Mouse (Mus musculus) left cerebral cortex, postnatal 36 days (tissue): ENCODE data around the gene Vwa8. TPM values are rescaled to one million over a fixed set of nuclear protein-coding genes. Genes with fewer than 3 reads are reported as not detected.
A peak's percentile ranks its signal among the peaks of the same experiment; 100 is the strongest.
"Not testable (repeated sequence)": the region's sequence is repeated elsewhere in the genome, so short reads cannot be mapped to it uniquely, and the experiment has no call there.

ENCODE experiments used
- DNase-seq, 2 experiments: peaks; one replicate each; pipeline ENCODE4 v3.0.0; 2021 to 2022; ENCODE audit warnings: low spot score in 2 of 2, mixed read lengths in 1 of 2
- intact Hi-C: fragments of 180-260 bp; cut with DNase I; formaldehyde crosslinking; loops from one replicate; pipeline ENCODE4 v1.15.1; 2025
- total RNA-seq, 2 experiments: library from RNA; stranded (reverse); gene quantifications; 2 replicates each; pipeline ENCODE4 v1.2.3; 2021

The Vwa8 gene
- total RNA-seq, 2 experiments from 2014 or later, result 29.5 to 30.2 TPM

DNA sequence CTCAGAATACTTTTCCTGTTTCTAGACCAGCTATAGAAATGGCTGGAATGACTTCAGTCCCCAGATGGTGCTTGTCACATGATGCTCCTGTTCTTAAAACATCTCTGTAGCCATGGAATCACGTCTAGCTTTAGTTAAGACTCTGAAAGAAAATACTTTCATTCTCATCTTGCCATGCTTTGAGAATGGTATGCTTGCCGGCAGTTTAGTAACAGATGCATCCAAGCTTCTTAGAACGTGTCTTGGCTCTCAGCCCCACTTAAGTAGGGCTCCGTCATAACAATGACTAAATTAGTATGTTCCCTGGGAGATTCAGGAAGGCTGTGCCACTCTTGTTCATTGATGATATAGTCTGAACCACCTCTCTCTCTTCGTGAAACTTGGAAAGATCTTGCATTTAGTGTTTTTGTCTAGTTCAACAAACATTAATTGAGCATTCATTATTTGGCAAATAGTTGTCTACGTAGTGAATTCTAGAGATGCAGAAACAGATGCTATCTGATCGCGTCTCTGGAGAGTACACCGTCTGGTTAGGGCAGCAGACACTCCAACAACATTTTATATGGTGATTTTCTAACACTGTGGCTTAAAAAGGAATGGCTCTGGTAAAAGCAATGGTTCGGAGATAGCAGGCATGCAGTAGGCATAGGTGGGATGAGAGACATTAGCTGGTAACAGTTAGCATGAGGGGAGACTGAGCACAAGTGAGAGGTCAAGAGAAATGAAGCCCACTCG lies 93.1 kb downstream of the Vwa8 start:
- DNase-seq, result peak; percentile 55 to 60
- intact Hi-C loops, result loop anchor here (10.0 kb wide), 2 partner anchors 163 to 207 kb away; partner anchors contain the start of gene Dgkh

DNA sequence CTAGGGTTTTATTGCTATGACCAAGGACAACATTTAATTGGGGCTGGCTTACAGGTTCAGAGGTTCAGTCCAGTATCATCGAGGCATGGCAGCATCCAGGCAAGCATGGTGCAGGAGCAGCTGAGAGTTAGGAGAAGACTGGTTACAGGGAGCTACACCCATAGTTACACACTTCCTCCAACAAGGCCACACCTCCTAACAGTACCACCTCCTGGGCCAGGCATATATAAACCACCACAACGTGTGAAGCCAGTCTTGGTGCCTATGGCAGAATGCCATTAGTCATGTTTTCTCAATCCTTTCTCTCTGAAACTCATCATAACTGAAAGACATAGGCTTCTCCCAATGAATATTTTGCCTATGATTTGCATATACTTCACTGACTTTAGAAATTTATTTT lies 106.9 kb downstream of the Vwa8 start:
- intact Hi-C loops, result no loop called here
- no peak for DNase-seq

DNA sequence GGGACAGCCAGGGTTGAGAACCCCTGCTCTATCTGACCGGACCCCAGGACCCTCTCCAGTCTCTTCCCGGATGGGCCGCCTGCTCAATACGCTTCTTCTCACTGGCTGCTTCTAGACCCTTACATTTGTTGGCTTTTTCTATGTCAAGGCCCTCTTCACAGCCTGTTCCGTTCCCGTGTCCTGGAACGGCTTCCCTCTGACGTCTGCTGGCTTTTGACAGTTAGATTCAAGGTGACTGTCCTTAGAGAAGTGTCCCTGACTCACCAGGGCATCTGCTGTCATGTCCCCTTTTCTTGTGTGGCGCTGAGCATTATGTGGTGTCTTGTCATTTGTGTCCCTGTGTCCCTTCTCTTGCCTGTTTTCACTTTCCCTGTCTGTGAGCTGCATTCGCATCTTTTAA lies 121.8 kb downstream of the Vwa8 start:
- no peak for DNase-seq
- intact Hi-C loops, result no loop called here

DNA sequence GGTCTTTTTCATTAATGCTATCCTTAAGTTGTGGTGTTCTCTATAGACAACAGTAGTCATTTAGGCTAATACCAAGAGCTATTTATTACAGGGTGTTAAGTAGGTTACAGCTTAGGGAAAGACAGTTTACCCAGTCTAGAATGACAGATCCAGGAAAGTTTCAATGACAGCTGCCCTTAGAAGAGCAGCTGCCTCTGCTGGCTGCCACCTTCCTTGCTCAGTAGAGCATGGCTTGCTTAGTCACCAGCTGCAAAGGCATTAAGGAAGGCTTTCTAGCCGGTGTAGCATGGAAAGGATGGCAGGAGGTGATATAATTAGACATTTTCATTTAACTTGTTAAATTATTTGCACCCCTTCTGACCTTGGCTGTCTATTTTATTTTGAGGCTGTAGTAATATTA lies 123.6 kb downstream of the Vwa8 start:
- DNase-seq, result no peak
- intact Hi-C loops, result no loop called here

DNA sequence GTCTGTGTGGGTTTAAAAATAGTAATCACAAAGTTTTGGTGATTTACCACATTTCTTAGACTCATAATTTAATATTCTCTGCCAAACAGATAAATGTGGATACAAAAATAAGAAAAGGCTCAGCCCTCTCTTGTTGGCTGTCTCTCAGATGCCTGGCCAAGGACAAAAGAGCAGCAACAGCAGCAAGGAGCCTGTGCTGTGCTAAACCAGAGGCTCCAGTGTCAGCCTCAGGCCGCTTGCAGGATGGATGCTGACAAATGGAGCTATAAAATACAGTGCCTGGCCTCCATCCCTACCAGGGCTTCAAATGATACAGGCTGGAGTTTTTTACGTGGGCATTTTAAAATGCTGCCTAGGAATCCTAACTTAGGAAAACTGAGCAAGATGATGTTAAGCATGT lies 134.3 kb downstream of the Vwa8 start:
- no peak for DNase-seq
- intact Hi-C loops, result no loop called here

DNA sequence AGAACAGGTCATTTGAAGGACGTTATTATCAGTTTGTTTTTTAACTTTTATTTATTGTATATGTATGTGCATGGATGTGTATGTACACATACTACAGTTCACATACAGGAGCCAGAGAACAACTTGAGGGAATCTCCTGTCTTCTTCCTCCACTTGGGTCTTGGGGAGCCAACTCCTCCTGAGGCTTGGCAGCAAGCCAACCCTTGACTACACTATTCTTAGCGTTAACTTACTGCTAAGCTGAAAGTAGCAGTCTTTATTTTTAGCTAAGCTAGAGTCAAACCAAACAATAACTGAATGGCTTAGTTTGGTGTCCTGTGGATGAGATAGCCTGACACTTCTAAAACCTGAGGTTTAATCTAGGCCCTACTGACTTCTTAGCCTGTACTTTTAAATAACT lies 135.4 kb downstream of the Vwa8 start:
- peak in 1 of 2 experiments; percentile 15 for DNase-seq
- intact Hi-C loops, result no loop called here

DNA sequence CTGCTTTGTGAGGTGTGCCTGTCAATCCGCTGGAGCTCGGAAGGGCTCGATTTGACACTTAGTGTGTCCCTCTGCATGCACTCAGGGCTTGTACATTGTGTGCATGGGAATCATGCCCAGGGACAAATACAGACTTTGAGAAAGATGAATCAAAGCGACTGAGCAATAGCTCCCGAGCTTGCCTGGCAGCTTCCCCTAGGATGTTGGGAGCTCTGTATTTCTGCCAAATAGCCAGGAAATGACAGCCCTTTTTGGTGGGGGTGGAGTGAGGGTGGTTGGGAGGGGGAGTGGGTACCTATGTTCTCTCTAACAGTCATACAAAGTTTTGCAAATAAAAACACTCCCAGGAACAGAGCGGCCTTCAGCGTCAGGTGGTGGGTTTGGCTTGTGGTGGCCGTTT lies 138.7 kb downstream of the Vwa8 start:
- intact Hi-C loops, result no loop called here
- DNase-seq, result peak; percentile 8 to 13

DNA sequence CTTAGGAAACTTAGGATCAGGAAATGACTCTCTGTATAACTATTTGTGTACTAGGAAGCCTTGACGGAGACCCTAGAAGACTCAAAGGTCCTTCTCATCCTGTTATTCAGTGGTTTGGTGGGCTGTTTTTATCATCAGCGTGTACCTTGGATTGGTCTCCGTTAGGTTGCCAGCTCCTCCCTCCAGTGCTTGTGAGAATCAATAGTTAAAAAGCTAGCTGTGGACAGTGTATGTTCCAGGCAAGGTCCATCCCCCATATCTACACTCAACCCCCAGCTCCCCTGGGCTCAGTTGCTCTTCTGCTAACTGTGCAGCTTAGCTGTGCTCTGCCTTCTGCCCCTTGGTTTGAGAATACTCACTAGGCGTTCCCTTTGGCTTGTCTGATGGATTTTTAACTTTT lies 143.6 kb downstream of the Vwa8 start:
- intact Hi-C loops, result no loop called here
- no peak for DNase-seq

DNA sequence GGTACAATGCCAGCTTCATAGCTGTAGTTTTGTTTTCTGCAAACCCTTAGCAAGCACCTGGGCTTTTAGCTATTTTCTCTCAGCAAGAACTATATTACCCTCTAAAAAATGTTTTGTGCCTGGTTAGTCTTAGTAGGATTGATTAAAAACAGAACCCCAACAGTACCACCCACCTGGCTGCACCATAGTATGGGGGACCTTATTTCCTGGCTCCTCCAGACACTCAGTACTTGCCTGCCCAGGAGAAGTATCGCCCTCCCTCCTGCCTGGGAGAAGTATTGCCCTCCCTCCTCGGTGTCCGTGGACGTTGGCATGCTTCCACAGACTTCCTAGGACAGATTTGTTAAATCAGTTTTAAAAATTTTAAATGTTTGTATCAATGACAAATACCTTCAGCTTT lies 144.7 kb downstream of the Vwa8 start:
- DNase-seq, result no peak
- intact Hi-C loops, result no loop called here

DNA sequence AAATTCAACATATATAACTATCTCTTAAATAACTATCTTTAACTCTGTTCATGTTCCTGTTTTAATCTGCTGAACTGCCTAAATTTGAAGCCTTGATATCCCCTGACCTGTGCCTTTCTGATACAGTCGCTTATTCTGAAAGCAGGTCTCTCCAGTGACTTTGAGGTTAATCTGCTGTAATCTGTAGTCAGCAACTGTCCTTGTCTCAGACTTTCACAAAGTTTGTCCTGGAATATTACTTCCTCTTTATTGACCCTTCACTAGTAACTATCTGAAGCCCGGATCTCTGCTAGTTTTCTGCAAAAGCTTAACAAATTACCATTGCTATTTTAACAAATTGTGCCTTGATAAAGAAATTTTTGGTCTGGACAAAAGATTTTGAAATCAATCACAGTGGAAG lies 147.5 kb downstream of the Vwa8 start:
- no peak for DNase-seq
- intact Hi-C loops, result no loop called here

DNA sequence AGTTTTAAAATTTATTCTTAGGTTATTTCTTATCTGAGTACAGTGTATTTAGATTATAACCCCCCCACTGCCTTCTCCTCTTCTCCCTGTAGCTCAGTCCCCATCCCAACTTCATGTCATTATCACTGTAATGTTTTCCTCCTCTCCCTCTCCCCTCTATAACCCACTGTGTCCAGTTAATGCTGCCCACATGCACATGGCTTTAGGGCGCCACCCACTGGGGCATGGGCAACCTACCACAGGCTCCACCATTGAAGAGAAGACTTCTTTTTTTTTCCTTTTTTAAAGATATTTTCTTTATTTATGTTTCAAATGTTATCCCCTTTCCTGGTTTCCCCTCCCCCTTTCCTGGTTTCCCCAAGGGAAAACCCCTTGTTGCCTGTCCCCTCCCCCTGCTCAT lies 154.7 kb downstream of the Vwa8 start:
- intact Hi-C loops, result loop anchor here (10.0 kb wide), 1 partner anchor 329 kb away; no protein-coding TSS in a partner anchor
- DNase-seq, result no peak

DNA sequence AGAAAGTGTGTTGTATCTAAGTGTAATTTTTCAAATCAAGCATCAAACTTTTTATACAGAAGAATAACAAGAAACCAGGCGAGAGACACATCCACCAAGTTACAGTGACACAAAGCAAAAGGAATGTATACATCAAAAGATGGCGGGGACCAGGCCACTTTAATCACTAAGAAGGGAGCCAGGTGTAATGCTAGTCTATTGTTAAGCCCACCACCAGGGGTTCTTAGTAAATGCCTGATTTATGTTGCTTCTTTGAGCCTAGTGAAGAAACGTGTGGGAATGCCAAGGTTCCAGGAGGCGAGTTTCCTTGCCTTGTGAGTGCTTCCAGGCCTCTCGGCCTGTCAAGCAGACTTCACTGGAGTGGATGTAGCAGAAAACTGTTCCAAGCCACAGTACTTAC lies 168.9 kb downstream of the Vwa8 start:
- intact Hi-C loops, DNase-seq: not testable (repeated sequence)

DNA sequence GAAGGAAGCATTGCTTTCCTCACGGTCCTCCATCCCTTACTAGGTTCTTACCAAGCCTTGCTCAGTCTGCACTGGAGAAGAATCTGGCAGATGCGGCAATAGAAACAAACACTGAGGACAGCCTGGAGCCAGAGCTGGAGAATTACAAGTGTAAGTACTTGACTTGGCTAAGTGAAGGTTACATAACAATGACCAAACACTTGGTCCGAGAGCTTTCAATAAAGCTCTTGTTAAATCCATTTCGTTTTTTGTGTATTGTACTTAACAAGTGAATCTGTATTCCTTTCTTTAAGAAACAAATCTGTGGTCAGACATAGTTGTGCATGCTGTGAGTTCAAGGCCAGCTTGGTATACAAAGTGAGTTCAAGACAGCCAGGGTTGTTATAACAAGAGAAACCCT lies 169.7 kb downstream of the Vwa8 start:
- DNase-seq, result no peak
- intact Hi-C loops, result no loop called here

DNA sequence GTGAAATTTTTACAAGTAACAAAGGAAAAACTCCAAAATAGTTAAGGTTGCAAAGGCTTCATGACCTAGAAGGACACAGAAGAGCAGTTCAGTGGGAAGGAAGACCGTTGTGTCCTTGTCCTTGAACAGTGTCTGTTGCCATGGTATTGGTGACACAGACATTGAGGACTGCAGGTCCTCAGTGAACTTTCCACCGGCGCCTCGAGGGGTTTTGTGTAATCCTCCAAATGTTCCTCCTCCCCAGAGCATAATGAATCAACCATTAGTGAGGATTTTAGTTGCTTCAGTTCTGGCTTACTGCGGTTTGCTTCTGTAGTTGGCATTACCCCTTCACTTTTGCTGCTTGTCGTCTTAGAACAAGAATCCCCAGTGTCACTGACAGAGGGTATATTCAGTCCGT lies 172.9 kb downstream of the Vwa8 start:
- intact Hi-C loops, result no loop called here
- no peak for DNase-seq

DNA sequence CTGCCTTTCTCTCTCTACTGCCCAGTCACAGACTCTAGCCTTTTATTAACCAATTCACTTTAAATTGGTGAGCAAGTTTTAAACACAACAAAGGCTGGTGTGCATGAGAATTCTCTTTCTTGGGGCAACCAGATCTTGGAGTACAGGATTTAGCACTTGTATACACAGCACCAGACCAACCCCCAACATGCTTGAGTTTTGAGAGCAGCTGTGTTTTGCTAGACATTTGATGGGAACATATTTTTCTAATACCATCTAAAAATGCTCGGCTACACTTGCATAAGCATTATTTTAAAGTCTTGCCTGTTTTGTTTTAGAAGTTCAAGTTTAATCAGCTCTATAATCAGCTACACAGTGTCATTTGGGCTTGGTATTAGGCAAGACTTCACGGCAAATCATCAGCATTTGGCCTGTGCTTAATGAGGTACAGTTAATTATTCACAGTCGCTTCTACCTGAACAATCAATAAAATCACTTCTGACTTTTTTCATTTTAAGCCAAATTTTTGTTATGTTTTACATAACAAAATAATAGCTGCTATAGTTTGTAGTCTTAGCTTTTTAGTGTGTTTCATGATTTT lies 180.2 kb downstream of the Vwa8 start:
- no peak for DNase-seq
- intact Hi-C loops, result no loop called here

DNA sequence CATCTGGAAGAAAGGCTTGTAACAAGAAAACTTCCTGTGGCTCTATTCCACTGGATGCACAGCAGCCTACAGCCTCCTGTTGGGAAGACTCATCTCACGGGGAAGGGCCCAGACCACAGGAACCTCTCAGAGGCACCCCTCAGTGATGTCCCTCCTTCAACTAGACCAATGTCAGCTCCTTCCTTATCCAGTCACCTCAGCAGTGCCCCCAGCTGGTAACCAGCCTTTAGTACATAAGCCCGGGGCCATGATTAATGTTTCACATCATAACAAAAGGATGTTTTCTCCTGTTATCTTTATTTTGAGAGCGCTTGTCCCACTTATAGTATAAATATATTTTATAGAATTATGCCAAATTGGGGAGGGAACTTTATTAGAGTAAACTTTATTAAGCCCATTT lies 181.9 kb downstream of the Vwa8 start:
- no peak for DNase-seq
- intact Hi-C loops, result no loop called here

DNA sequence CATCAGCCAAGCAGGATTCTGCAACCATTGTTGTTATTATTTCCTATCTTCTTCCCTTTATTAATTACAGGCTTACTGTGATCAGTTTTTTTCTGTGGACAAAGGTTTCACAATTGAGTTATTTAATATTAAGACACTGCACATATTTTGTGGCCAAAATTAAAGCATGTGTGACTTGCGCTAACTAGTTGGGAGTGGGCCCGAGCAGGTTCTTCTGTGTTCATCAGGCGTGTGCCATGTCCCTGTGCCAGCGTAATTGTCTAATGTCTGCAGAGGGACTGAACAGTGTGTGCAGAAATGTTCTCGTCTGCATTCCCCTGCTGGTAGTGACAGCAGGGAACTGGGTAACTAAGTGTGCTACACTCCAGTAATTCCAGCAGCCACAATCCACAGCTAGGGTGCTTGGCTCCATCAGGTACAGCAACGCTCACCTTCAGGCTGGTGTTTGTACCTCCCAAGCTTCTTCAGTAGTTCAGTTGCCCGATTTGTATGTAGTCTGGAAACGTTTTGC lies 182.4 kb downstream of the Vwa8 start:
- intact Hi-C loops, result no loop called here
- no peak for DNase-seq

DNA sequence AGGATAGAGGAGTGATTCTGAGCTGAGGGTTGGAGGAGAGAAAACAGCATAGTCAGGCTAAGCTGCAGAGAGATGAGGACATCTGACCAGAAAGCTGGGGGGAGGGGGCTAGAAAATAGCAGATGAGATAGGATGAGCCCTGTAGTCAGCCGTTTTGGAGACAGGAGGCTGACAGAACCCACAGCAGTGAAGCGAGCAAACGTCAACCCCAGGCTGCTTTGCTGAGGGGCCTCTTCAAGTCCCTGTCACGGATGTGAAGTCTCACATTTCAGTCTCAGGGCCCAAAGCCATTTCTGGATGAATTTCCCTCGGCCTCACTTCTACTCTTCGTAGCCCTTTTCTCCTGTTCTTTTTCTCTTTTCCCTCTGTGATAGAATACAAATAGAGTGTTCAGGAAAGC lies 184.5 kb downstream of the Vwa8 start:
- DNase-seq, result no peak
- intact Hi-C loops, result no loop called here

DNA sequence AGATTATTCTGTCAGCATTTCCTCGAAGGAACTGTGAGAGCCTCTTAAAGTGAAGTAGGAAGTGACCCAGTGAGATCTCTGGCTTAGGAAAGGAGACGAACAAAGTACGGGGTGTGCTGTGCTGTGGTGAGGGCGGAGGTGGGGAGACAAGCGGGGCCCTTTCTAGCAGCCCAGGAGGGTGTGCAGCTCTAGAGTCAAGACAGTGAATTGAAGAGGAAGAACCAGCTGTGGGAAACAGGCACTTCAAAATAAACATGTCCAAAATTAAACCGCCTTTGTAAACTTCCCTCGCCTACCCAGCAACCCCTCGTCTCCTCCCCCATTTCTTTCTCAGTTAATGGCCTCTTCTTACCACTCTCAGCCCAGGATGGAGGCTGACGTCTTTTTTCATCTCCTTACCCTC lies 185.7 kb downstream of the Vwa8 start:
- no peak for DNase-seq
- intact Hi-C loops, result no loop called here

DNA sequence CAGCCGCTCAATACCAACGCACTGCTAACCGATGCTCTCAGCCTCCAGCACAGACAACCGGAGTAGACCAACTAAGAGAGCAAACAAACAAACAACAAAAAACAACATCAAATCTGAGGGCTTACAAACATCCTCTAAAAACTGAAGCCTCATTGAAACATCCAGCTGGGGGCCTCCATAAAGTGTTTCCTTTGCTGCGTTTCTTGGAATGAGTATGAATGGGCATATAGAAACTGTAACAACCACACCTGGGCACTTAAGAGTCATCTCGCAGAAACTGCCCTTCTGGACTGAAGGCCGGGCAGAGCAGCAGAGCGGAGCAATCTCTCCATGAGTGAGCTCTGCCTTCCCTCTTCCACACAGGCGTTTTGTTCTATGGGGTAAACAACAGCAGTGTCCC lies 186.7 kb downstream of the Vwa8 start:
- intact Hi-C loops, result no loop called here
- no peak for DNase-seq

DNA sequence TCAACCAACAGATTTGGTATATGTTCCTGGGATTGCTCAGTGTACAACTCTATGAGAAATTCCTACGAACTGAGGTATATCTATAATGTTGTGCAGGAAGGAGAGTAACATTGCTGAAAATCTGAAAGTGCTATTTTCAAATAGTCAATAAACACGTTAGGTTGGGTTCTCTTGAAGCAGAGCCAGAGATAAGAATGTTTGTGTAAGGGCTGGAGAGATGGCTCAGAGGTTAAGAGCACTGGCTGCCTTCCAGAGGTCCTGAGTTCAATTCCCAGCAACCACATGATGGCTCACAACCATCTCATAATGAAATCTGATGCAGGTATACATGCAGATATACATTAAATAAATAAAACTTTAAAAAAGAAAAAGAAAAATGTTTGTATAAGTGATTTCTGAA lies 198.3 kb downstream of the Vwa8 start:
- no peak for DNase-seq
- intact Hi-C loops, result no loop called here
